Mouse (Mus musculus): ENCODE measurements around the gene Olfr1056. TPM values are rescaled to one million over a fixed set of nuclear protein-coding genes. Genes with fewer than 3 reads are reported as not detected.
"Not testable (repeated sequence)": the region's sequence is repeated elsewhere in the genome, so short reads cannot be mapped to it uniquely, and the experiment has no call there.

Olfr1056 gene
- polyA plus RNA-seq (2015; fragmentation: Nextera tagmentation; extraction: Ambion mirVana), result not detected in 2 replicates

DNA sequence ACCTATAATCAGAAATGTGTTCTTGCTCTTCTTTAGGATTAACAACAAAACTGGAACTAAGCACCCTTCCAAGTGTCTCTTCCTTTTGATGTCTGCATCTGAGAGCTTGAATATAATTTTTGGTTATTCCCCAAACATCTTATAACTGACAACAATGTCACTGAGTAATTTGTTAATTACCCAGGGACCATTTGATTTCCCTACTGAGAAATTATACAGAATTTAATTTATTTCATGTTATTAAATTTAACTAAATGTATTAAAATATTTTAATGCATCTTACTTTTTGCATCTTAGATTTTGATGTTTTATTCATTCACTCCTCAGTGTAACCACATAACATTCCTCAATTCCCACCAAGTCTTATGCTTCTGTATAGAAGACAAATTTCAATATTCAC, at the start of gene Olfr1056:
Olfr1056 (minus strand) TSS at position 101 of the 400 bp plus-strand sequence.
- Histone ChIP-seq H3K9me3 (replicated peaks) (no peaks in the 10 kb centered on the region), H3K27me3 (no peaks in the 10 kb centered on the region), H3K36me3 (no peaks in the 10 kb centered on the region), H3K4me3 (replicated peaks) (no peak within 1 kb of the TSS), H3K9ac (no peak within 1 kb of the TSS), H3K27ac (no peak within 1 kb of the TSS), H3K4me1 (replicated peaks) (no peaks in the 10 kb centered on the region), H3K4me2 (no peak within 1 kb of the TSS)
- ATAC-seq (ENCODE audit: low read depth) (no peak), DNase-seq (no peak)

- ATAC-seq (ENCODE audit: low read depth) (no peak), DNase-seq (no peak)
- Histone ChIP-seq H3K9me3 (replicated peaks) (no peaks in the 10 kb centered on the region), H3K36me3 (no peaks in the 10 kb centered on the region), H3K4me2 (no peak overlapping the region), H3K4me1 (replicated peaks) (no peaks in the 10 kb centered on the region), H3K27ac (no peak overlapping the region), H3K9ac (no peak overlapping the region), H3K4me3 (replicated peaks) (no peak overlapping the region), H3K27me3 (no peaks in the 10 kb centered on the region)
- 62% methylated on average over 2 of the region's 2 CpGs for WGBS (ENCODE audit: insufficient replicate concordance)
Observed at GRCm38 (mm10) chr2:86395114-86395513, 32.8 kb upstream of the Olfr1056 start.

GRCm38 (mm10) chr2:86388461-86388860, 26.2 kb upstream of the Olfr1056 start, which contains the start of gene Olfr1058:
TSS of gene Olfr1058 (minus strand) at chr2:86388561.
- H3K27ac ChIP-seq; DNase-seq; H3K27me3 ChIP-seq; H3K4me1 ChIP-seq (replicated peaks); H3K9ac ChIP-seq; H3K36me3 ChIP-seq; ATAC-seq (ENCODE audit: low read depth); H3K9me3 ChIP-seq (replicated peaks); H3K4me3 ChIP-seq (replicated peaks); H3K4me2 ChIP-seq: not testable (repeated sequence)

GRCm38 (mm10) chr2:86378293-86378692, 16.0 kb upstream of the Olfr1056 start, which contains the start of gene Olfr1057:
TSS of gene Olfr1057 (minus strand) at chr2:86378393.
- H3K9ac ChIP-seq, result no peak within 1 kb of the TSS
- no peak for DNase-seq
- H3K9me3 ChIP-seq (replicated peaks), result no peaks in the 10 kb centered on the region
- H3K27me3 ChIP-seq, result no peaks in the 10 kb centered on the region
- no peak within 1 kb of the TSS for H3K4me2 ChIP-seq
- no peak for ATAC-seq (ENCODE audit: low read depth)
- no peak within 1 kb of the TSS for H3K4me3 ChIP-seq (replicated peaks)
- no peaks in the 10 kb centered on the region for H3K4me1 ChIP-seq (replicated peaks)
- H3K27ac ChIP-seq, result no peak within 1 kb of the TSS
- H3K36me3 ChIP-seq, result no peaks in the 10 kb centered on the region

- H3K4me3 ChIP-seq (replicated peaks); H3K4me2 ChIP-seq; ATAC-seq (ENCODE audit: low read depth); H3K9ac ChIP-seq; H3K27ac ChIP-seq; DNase-seq; H3K27me3 ChIP-seq; H3K9me3 ChIP-seq (replicated peaks); H3K4me1 ChIP-seq (replicated peaks); H3K36me3 ChIP-seq: not testable (repeated sequence)
- 38% methylated on average over 1 of the region's 6 CpGs for WGBS (ENCODE audit: insufficient replicate concordance)
Observed at GRCm38 (mm10) chr2:86366342-86366741, 4.1 kb upstream of the Olfr1056 start.

GRCm38 (mm10) chr2:86351751-86352150, 10.5 kb downstream of the Olfr1056 start:
- not testable (repeated sequence) for H3K4me1 ChIP-seq (replicated peaks); H3K4me3 ChIP-seq (replicated peaks); H3K9ac ChIP-seq; ATAC-seq (ENCODE audit: low read depth); H3K4me2 ChIP-seq; DNase-seq; H3K27me3 ChIP-seq; H3K9me3 ChIP-seq (replicated peaks); H3K36me3 ChIP-seq; H3K27ac ChIP-seq
- 77% methylated on average over 1 of the region's 1 CpGs for WGBS (ENCODE audit: insufficient replicate concordance)

DNA sequence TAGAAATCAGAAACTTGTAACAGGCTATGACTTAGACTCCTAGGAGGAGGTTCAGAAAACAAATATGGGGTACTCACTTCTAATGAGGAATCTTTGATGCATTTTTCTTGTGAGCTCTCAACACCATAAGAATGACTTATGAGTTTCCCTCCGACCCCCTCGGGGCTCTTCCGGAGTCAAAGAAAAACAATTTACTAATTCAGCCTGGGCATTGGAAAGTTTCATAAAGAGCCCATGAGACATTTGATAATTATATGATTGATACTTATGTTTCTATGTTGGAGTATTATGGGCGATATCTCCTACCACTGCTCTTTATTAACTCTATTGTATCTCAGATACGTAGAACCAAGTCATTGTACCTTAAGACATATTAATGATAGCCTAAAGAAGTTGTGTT, 12.1 kb downstream of the Olfr1056 start, which contains the start of gene Olfr1055:
Olfr1055 (minus strand) TSS at position 101 of the 400 bp plus-strand sequence.
- no peak within 1 kb of the TSS for H3K27ac ChIP-seq
- no peak for ATAC-seq (ENCODE audit: low read depth)
- no peak within 1 kb of the TSS for H3K4me2 ChIP-seq
- no peaks in the 10 kb centered on the region for H3K4me1 ChIP-seq (replicated peaks)
- H3K4me3 ChIP-seq (replicated peaks), result no peak within 1 kb of the TSS
- H3K9me3 ChIP-seq (replicated peaks), result no peaks in the 10 kb centered on the region
- 80% methylated on average over 5 of the region's 5 CpGs for WGBS (ENCODE audit: insufficient replicate concordance)
- no peaks in the 10 kb centered on the region for H3K36me3 ChIP-seq
- no peak within 1 kb of the TSS for H3K9ac ChIP-seq
- H3K27me3 ChIP-seq, result no peaks in the 10 kb centered on the region
- DNase-seq, result no peak

DNA sequence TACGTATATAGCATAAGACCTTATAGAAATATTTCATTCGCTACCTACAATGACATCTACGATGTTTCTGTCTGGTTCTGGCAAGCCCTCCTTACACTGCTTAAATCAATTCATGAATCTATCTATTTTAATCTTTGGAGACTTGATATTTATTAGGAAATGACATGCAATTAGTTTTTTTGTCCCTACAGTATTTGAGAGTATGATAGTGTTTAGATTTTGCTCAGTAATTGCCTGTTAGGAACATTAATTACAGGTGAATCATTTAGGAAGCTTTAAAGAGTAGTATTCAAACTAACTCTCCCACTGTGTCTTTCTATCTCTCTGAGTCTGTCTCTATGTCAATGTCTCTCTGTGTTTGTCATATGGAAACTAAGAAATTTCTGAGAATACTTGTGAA, 26.9 kb downstream of the Olfr1056 start, which contains the start of gene Olfr1054:
Olfr1054 (minus strand) TSS at position 101 of the 400 bp plus-strand sequence.
- no peak within 1 kb of the TSS for H3K4me3 ChIP-seq (replicated peaks)
- no peak for ATAC-seq (ENCODE audit: low read depth)
- no peaks in the 10 kb centered on the region for H3K36me3 ChIP-seq
- no peak within 1 kb of the TSS for H3K27ac ChIP-seq
- no peaks in the 10 kb centered on the region for H3K9me3 ChIP-seq (replicated peaks)
- no peaks in the 10 kb centered on the region for H3K4me1 ChIP-seq (replicated peaks)
- no peaks in the 10 kb centered on the region for H3K27me3 ChIP-seq
- no peak for DNase-seq
- 79% methylated on average over 3 of the region's 3 CpGs for WGBS (ENCODE audit: insufficient replicate concordance)
- no peak within 1 kb of the TSS for H3K4me2 ChIP-seq
- no peak within 1 kb of the TSS for H3K9ac ChIP-seq

GRCm38 (mm10) chr2:86315184-86315583, 47.1 kb downstream of the Olfr1056 start, which contains the start of gene Olfr1053:
TSS of gene Olfr1053 (minus strand) at chr2:86315284.
- WGBS (ENCODE audit: insufficient replicate concordance), result 45% methylated on average over 3 of the region's 3 CpGs
- Histone ChIP-seq H3K36me3 (no peaks in the 10 kb centered on the region), H3K4me3 (replicated peaks) (no peak within 1 kb of the TSS), H3K27ac (no peak within 1 kb of the TSS), H3K9ac (no peak within 1 kb of the TSS), H3K9me3 (replicated peaks) (no peaks in the 10 kb centered on the region), H3K4me1 (replicated peaks) (no peaks in the 10 kb centered on the region), H3K4me2 (no peak within 1 kb of the TSS), H3K27me3 (no peaks in the 10 kb centered on the region)
- DNase-seq (no peak), ATAC-seq (ENCODE audit: low read depth) (no peak)

Other genes starting within 250 kb of the Olfr1056 start
- gene Olfr1039, start 226.5 kb downstream of the Olfr1056 start, polyA plus RNA-seq (2015; fragmentation: Nextera tagmentation; extraction: Ambion mirVana), result not detected in 2 replicates
- gene Olfr1040, start 215.7 kb downstream of the Olfr1056 start, polyA plus RNA-seq (2015; fragmentation: Nextera tagmentation; extraction: Ambion mirVana), result not detected in 2 replicates
- not detected in 2 replicates for gene Olfr1042, start 200.6 kb downstream of the Olfr1056 start, polyA plus RNA-seq (2015; fragmentation: Nextera tagmentation; extraction: Ambion mirVana)
- not detected in 2 replicates for gene Olfr1043, start 194.9 kb downstream of the Olfr1056 start, polyA plus RNA-seq (2015; fragmentation: Nextera tagmentation; extraction: Ambion mirVana)
- gene Olfr1044, start 184.6 kb downstream of the Olfr1056 start, polyA plus RNA-seq (2015; fragmentation: Nextera tagmentation; extraction: Ambion mirVana), result not detected in 2 replicates
- gene Olfr52, start 176.8 kb downstream of the Olfr1056 start, polyA plus RNA-seq (2015; fragmentation: Nextera tagmentation; extraction: Ambion mirVana), result not detected in 2 replicates
- gene Olfr1045, start 159.5 kb downstream of the Olfr1056 start, polyA plus RNA-seq (2015; fragmentation: Nextera tagmentation; extraction: Ambion mirVana), result not detected in 2 replicates
- not detected in 2 replicates for gene Olfr1046, start 143.2 kb downstream of the Olfr1056 start, polyA plus RNA-seq (2015; fragmentation: Nextera tagmentation; extraction: Ambion mirVana)
- not detected in 2 replicates for gene Olfr1047, start 131.1 kb downstream of the Olfr1056 start, polyA plus RNA-seq (2015; fragmentation: Nextera tagmentation; extraction: Ambion mirVana)
- not detected in 2 replicates for gene Olfr1048, start 122.2 kb downstream of the Olfr1056 start, polyA plus RNA-seq (2015; fragmentation: Nextera tagmentation; extraction: Ambion mirVana)
- gene Olfr1049, start 104.1 kb downstream of the Olfr1056 start, polyA plus RNA-seq (2015; fragmentation: Nextera tagmentation; extraction: Ambion mirVana), result not detected in 2 replicates
- not detected in 2 replicates for gene Olfr1051, start 83.4 kb downstream of the Olfr1056 start, polyA plus RNA-seq (2015; fragmentation: Nextera tagmentation; extraction: Ambion mirVana)
- not detected in 2 replicates for gene Olfr1052, start 70.0 kb downstream of the Olfr1056 start, polyA plus RNA-seq (2015; fragmentation: Nextera tagmentation; extraction: Ambion mirVana)
- gene Olfr1053, start 47.2 kb downstream of the Olfr1056 start, polyA plus RNA-seq (2015; fragmentation: Nextera tagmentation; extraction: Ambion mirVana), result not detected in 2 replicates
- not detected in 2 replicates for gene Olfr1054, start 27.0 kb downstream of the Olfr1056 start, polyA plus RNA-seq (2015; fragmentation: Nextera tagmentation; extraction: Ambion mirVana)
- not detected in 2 replicates for gene Olfr1055, start 12.2 kb downstream of the Olfr1056 start, polyA plus RNA-seq (2015; fragmentation: Nextera tagmentation; extraction: Ambion mirVana)
- not detected in 2 replicates for gene Olfr1057, start 15.9 kb upstream of the Olfr1056 start, polyA plus RNA-seq (2015; fragmentation: Nextera tagmentation; extraction: Ambion mirVana)
- not detected in 2 replicates for gene Olfr1058, start 26.1 kb upstream of the Olfr1056 start, polyA plus RNA-seq (2015; fragmentation: Nextera tagmentation; extraction: Ambion mirVana)
- not detected in 2 replicates for gene Olfr1061, start 51.6 kb upstream of the Olfr1056 start, polyA plus RNA-seq (2015; fragmentation: Nextera tagmentation; extraction: Ambion mirVana)
- gene Olfr1062, start 64.3 kb upstream of the Olfr1056 start, polyA plus RNA-seq (2015; fragmentation: Nextera tagmentation; extraction: Ambion mirVana), result not detected in 2 replicates
- gene Olfr1065, start 88.1 kb upstream of the Olfr1056 start, polyA plus RNA-seq (2015; fragmentation: Nextera tagmentation; extraction: Ambion mirVana), result not detected in 2 replicates
- gene Olfr1066, start 93.8 kb upstream of the Olfr1056 start, polyA plus RNA-seq (2015; fragmentation: Nextera tagmentation; extraction: Ambion mirVana), result not detected in 2 replicates
- not detected in 2 replicates for gene Olfr228, start 124.9 kb upstream of the Olfr1056 start, polyA plus RNA-seq (2015; fragmentation: Nextera tagmentation; extraction: Ambion mirVana)
- gene Olfr1076, start 146.0 kb upstream of the Olfr1056 start, polyA plus RNA-seq (2015; fragmentation: Nextera tagmentation; extraction: Ambion mirVana), result not detected in 2 replicates
- not detected in 2 replicates for gene Olfr1079, start 180.0 kb upstream of the Olfr1056 start, polyA plus RNA-seq (2015; fragmentation: Nextera tagmentation; extraction: Ambion mirVana)
- not detected in 2 replicates for gene Olfr1080, start 195.8 kb upstream of the Olfr1056 start, polyA plus RNA-seq (2015; fragmentation: Nextera tagmentation; extraction: Ambion mirVana)
- gene Olfr1082, start 236.5 kb upstream of the Olfr1056 start, polyA plus RNA-seq (2015; fragmentation: Nextera tagmentation; extraction: Ambion mirVana), result not detected in 2 replicates